Mouse (Mus musculus) stomach, postnatal 0 days (tissue): ENCODE results near the gene Scp2. TPM values are rescaled to one million over a fixed set of nuclear protein-coding genes. Genes with fewer than 3 reads are reported as not detected.

Experiments
- ATAC-seq: fragments of 200-750 bp; cut with Nextera tagmentation; 2 replicates; pipeline ENCODE4 v1.8.0; 2017; ENCODE audit not compliant: low FRiP score, low TSS enrichment
- DNase-seq: peaks from one replicate; pipeline ENCODE4 v3.0.0-alpha.2; 2016; ENCODE audit warnings: low spot score
- H3K27ac ChIP-seq: fragments of 300-500 bp; sonication (generic); replicated peaks from 2 replicates; pipeline ENCODE4 v1.5.1; 2014; ENCODE audit warnings: mild to moderate bottlenecking, control low read depth
- H3K27me3 ChIP-seq: fragments of 300-500 bp; sonication (generic); 2 replicates; pipeline ENCODE4 v1.6.1; 2014; ENCODE audit warnings: low read length; ENCODE audit not compliant: control insufficient read depth, insufficient read depth
- H3K36me3 ChIP-seq: fragments of 300-500 bp; sonication (generic); 2 replicates; pipeline ENCODE4 v1.6.1; 2014; ENCODE audit warnings: low read length, mixed read lengths; ENCODE audit not compliant: control insufficient read depth, insufficient read depth
- H3K4me1 ChIP-seq: fragments of 300-500 bp; sonication (generic); replicated peaks from 2 replicates; pipeline ENCODE4 v1.6.1; 2014; ENCODE audit warnings: antibody characterized with exemption; ENCODE audit not compliant: control insufficient read depth, insufficient read depth
- H3K4me2 ChIP-seq: fragments of 300-500 bp; sonication (generic); replicated peaks from 2 replicates; pipeline ENCODE4 v1.6.1; 2014; ENCODE audit warnings: low read depth, mild to moderate bottlenecking, control low read depth, moderate library complexity
- H3K4me3 ChIP-seq: fragments of 300-500 bp; sonication (generic); 2 replicates; pipeline ENCODE4 v1.5.1; 2014; ENCODE audit warnings: low read depth, low read length, control low read depth
- H3K9ac ChIP-seq: fragments of 300-500 bp; sonication (generic); 2 replicates; pipeline ENCODE4 v1.6.1; 2014; ENCODE audit warnings: mild to moderate bottlenecking, low read length, control low read depth, mixed read lengths
- H3K9me3 ChIP-seq: fragments of 300-500 bp; sonication (generic); 2 replicates; pipeline ENCODE4 v1.6.1; 2016; ENCODE audit warnings: low read length; ENCODE audit not compliant: control insufficient read depth
- CTCF ChIP-seq: IDR thresholded peaks from 2 replicates; pipeline ENCODE4 v1.5.1; 2016; ENCODE audit warnings: antibody characterized with exemption, low read depth, mild to moderate bottlenecking, moderate library complexity
- EP300 ChIP-seq: optimal IDR thresholded peaks from 2 replicates; pipeline ENCODE3; 2016; ENCODE audit warnings: antibody characterized with exemption
- WGBS: fragments of 180-500 bp; shearing (Covaris S2); extraction: QIAGEN DNeasy Blood & Tissue Kit; methylation state at CpG from one replicate; pipeline ENCODE4 v1.1.7; 2014; 5-methylcytosine and 5-hydroxymethylcytosine counted together
- polyA plus RNA-seq: library from polyadenylated mRNA; unstranded; fragments of >200 nt; fragmentation: Nextera tagmentation; extraction: Ambion mirVana; gene quantifications from 2 replicates; pipeline ENCODE4 v1.2.1, GENCODE M21; 2015

Scp2 gene
- polyA plus RNA-seq, 1 experiment from 2014 or later, result 320 TPM

DNA sequence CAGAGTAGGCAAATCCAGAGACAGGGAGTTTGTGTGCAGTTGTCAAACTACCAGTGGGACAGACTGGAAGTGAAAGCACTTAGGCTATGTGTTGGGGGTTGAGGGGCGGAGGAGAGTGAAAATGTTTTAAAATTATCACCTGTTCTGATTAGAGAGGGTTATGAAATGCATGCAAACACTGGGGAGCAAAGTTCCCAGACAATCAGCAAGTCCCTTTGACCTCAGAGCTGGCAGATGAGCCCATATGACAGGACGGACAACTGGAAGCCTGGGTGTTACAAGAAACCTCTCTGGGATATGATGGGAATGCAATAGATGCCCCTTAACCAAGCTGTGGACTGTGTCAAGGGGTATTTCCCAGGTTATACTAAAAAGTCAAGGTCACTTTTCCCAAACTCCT is 76.7 kb downstream of the Scp2 start:
- Histone ChIP-seq H3K4me1 (no peaks in the 10 kb centered on the region; the same call in 1 of the 2 replicates), H3K9me3 (no peaks in the 10 kb centered on the region), H3K4me2 (no peak overlapping the region), H3K27ac (no peak overlapping the region), H3K36me3 (peaks cover 2% of the 10 kb centered on the region; the same call in 1 of the 2 replicates), H3K27me3 (no peaks in the 10 kb centered on the region), H3K9ac (no peak overlapping the region), H3K4me3 (no peak overlapping the region)
- 82% methylated on average over 2 of the region's 2 CpGs for WGBS
- ATAC-seq, result no peak
- DNase-seq, result peak; percentile 9
- TF ChIP-seq CTCF (no peak), EP300 (no peak)

GRCm38 (mm10) chr4:108067261-108067660 is 77.5 kb downstream of the Scp2 start:
- no peak overlapping the region for H3K4me3 ChIP-seq
- H3K36me3 ChIP-seq, result peaks cover 2% of the 10 kb centered on the region; the same call in 1 of the 2 replicates
- H3K9me3 ChIP-seq, result no peaks in the 10 kb centered on the region
- no peak overlapping the region for H3K9ac ChIP-seq
- no peaks in the 10 kb centered on the region for H3K27me3 ChIP-seq
- WGBS, result 91% methylated on average over 7 of the region's 7 CpGs
- DNase-seq (no peak), ATAC-seq (no peak)
- H3K4me2 ChIP-seq, result no peak overlapping the region
- no peak overlapping the region for H3K27ac ChIP-seq
- no peaks in the 10 kb centered on the region; the same call in 1 of the 2 replicates for H3K4me1 ChIP-seq
- TF ChIP-seq CTCF, result no peak
- no peak for TF ChIP-seq EP300

GRCm38 (mm10) chr4:108066569-108066968 is 78.2 kb downstream of the Scp2 start:
- Histone ChIP-seq H3K9ac (no peak overlapping the region), H3K27ac (no peak overlapping the region), H3K27me3 (no peaks in the 10 kb centered on the region), H3K4me2 (no peak overlapping the region), H3K4me1 (no peaks in the 10 kb centered on the region; the same call in 1 of the 2 replicates), H3K36me3 (peaks cover 2% of the 10 kb centered on the region; the same call in 1 of the 2 replicates), H3K9me3 (no peaks in the 10 kb centered on the region), H3K4me3 (no peak overlapping the region)
- TF ChIP-seq EP300 (no peak), CTCF (no peak)
- no peak for ATAC-seq
- WGBS, result 68% methylated on average over 4 of the region's 4 CpGs
- no peak for DNase-seq

- ATAC-seq (peak; percentile 87), DNase-seq (peak; percentile 41)
- 76% methylated on average over 2 of the region's 2 CpGs for WGBS
- Histone ChIP-seq H3K4me3 (no peak overlapping the region), H3K27me3 (no peaks in the 10 kb centered on the region), H3K4me1 (no peaks in the 10 kb centered on the region), H3K9me3 (no peaks in the 10 kb centered on the region), H3K36me3 (peaks cover 2% of the 10 kb centered on the region; the same call in 1 of the 2 replicates), H3K4me2 (no peak overlapping the region), H3K27ac (peak overlapping the region; percentile 67), H3K9ac (no peak overlapping the region)
- TF ChIP-seq CTCF, result no peak
- no peak for TF ChIP-seq EP300
Measured at GRCm38 (mm10) chr4:108065176-108065844, 79.5 kb downstream of the Scp2 start.

- Histone ChIP-seq H3K9me3 (no peaks in the 10 kb centered on the region), H3K9ac (no peak overlapping the region), H3K4me2 (no peak overlapping the region), H3K4me1 (no peaks in the 10 kb centered on the region), H3K27ac (no peak overlapping the region), H3K27me3 (no peaks in the 10 kb centered on the region), H3K4me3 (no peak overlapping the region), H3K36me3 (peaks cover 7% of the 10 kb centered on the region; the same call in 1 of the 2 replicates)
- ATAC-seq, result no peak
- TF ChIP-seq EP300 (no peak), CTCF (no peak)
- no peak for DNase-seq
- 69% methylated on average over 6 of the region's 6 CpGs for WGBS
Measured at GRCm38 (mm10) chr4:108063616-108064015, 81.2 kb downstream of the Scp2 start.

DNA sequence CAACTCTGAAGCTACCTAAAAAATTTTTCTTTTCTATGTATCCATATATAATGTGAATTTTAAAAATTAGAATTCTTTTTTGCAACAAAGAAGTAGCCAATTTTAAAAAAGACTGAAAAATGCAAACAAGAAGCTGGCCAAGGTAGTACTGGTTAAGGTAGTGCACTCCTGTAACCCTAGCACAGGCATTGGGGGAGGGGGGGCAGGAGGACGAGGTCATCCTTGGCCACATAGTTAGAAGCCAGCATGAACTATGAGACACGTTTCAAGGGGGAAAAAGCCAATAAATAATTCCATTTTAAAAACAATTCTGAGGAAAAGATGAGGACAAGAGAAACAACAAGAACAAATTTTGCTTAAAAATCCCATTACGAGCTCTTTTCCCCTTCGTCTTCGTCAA is 82.3 kb downstream of the Scp2 start:
- H3K4me1 ChIP-seq, result no peaks in the 10 kb centered on the region
- TF ChIP-seq EP300, result no peak
- TF ChIP-seq CTCF, result no peak

More for the DNA sequence above, 82.3 kb downstream of the Scp2 start:
- 93% methylated on average over 5 of the region's 5 CpGs for WGBS
- no peak for DNase-seq
- H3K9ac ChIP-seq, result no peak overlapping the region
- H3K9me3 ChIP-seq, result no peaks in the 10 kb centered on the region
- H3K27ac ChIP-seq, result no peak overlapping the region
- peaks cover 7% of the 10 kb centered on the region; the same call in 1 of the 2 replicates for H3K36me3 ChIP-seq
- no peaks in the 10 kb centered on the region for H3K27me3 ChIP-seq
- no peak for ATAC-seq
- no peak overlapping the region for H3K4me2 ChIP-seq
- H3K4me3 ChIP-seq, result no peak overlapping the region
